Mouse (Mus musculus) megakaryocyte, embryonic 14.5 days (primary cell): Measurements from ENCODE around the gene Prr29.

ENCODE experiments used
- FLI1 ChIP-seq: IDR thresholded peaks from 2 replicates; pipeline ENCODE4 v1.6.1; 2012; ENCODE audit warnings: low read length, inconsistent platforms, mixed read lengths
- GATA1 ChIP-seq: IDR thresholded peaks from 3 replicates; pipeline ENCODE4 v1.6.1; 2012; ENCODE audit warnings: mixed read lengths, low read length, inconsistent platforms, borderline replicate concordance

- TF ChIP-seq FLI1 (no peak), GATA1 (no peak)
Observed at GRCm38 (mm10) chr11:106411157-106411556, 45.9 kb downstream of the Prr29 start.
